Mouse (Mus musculus) forebrain, embryonic 14.5 days (tissue): ENCODE results near the gene Cox17. TPM values are rescaled to one million over a fixed set of nuclear protein-coding genes. Genes with fewer than 3 reads are reported as not detected.

Experiments used
- ATAC-seq: fragments of 200-750 bp; cut with Nextera tagmentation; 2 replicates; pipeline ENCODE4 v1.8.0; 2017; ENCODE audit warnings: mild to moderate bottlenecking, moderate library complexity
- DNase-seq: peaks from one replicate; pipeline ENCODE4 v3.0.0-alpha.2; 2015; ENCODE audit warnings: low spot score
- H3K27ac ChIP-seq: fragments of 300-500 bp; sonication (generic); 2 replicates; pipeline ENCODE4 v1.5.1; 2014; ENCODE audit warnings: low read depth, mild to moderate bottlenecking, control low read depth, low read length, moderate library complexity
- H3K27me3 ChIP-seq: fragments of 300-500 bp; sonication (generic); replicated peaks from 2 replicates; pipeline ENCODE4 v1.6.1; 2014; ENCODE audit warnings: low read length, control low read depth, mixed read lengths; ENCODE audit not compliant: control insufficient read depth, insufficient read depth
- H3K36me3 ChIP-seq: fragments of 300-500 bp; sonication (generic); 2 replicates; pipeline ENCODE4 v1.6.1; 2014; ENCODE audit warnings: low read length, control low read depth; ENCODE audit not compliant: control insufficient read depth, insufficient read depth
- H3K4me1 ChIP-seq: fragments of 300-500 bp; sonication (generic); 2 replicates; pipeline ENCODE4 v1.6.1; 2014; ENCODE audit warnings: antibody characterized with exemption, low read length, control low read depth; ENCODE audit not compliant: control insufficient read depth, insufficient read depth
- H3K4me2 ChIP-seq: fragments of 300-500 bp; sonication (generic); 2 replicates; pipeline ENCODE4 v1.6.1; 2014; ENCODE audit warnings: mild to moderate bottlenecking, control low read depth, low read length
- H3K4me3 ChIP-seq: fragments of 300-500 bp; sonication (generic); 2 replicates; pipeline ENCODE4 v1.5.1; 2014; ENCODE audit warnings: low read depth, low read length, control low read depth
- H3K9ac ChIP-seq: fragments of 300-500 bp; sonication (generic); 2 replicates; pipeline ENCODE4 v1.6.1; 2014; ENCODE audit warnings: mild to moderate bottlenecking, low read length, control low read depth, moderate library complexity
- H3K9me3 ChIP-seq: fragments of 300-500 bp; sonication (generic); replicated peaks from 2 replicates; pipeline ENCODE4 v1.6.1; 2016; ENCODE audit warnings: low read length, control low read depth, mixed read lengths; ENCODE audit not compliant: control insufficient read depth
- WGBS: fragments of 180-500 bp; shearing (Covaris S2); extraction: QIAGEN DNeasy Blood & Tissue Kit; methylation state at CpG from one replicate; pipeline ENCODE4 v1.1.7; 2014; 5-methylcytosine and 5-hydroxymethylcytosine counted together
- polyA plus RNA-seq: library from polyadenylated mRNA; unstranded; fragments of >200 nt; fragmentation: Nextera tagmentation; extraction: Ambion mirVana; gene quantifications from 2 replicates; pipeline ENCODE4 v1.2.1, GENCODE M21; 2014

The Cox17 gene
- 107 and 126 TPM in 2 replicates for polyA plus RNA-seq

GRCm38 (mm10) chr16:38346529-38347325 is at the start of gene Cox17, which contains the start of gene Gm21987:
Gene Cox17, plus strand, starts transcription at chr16:38346991.
Gene Gm21987, plus strand, starts transcription at chr16:38347040.
- peak; percentile 98 for DNase-seq
- H3K9me3 ChIP-seq: no peaks in the 10 kb centered on the region
- H3K4me3 ChIP-seq: peak within 1 kb of the TSS; percentile 88
- H3K4me1 ChIP-seq: peaks cover 6% of the 10 kb centered on the region; the same call in 1 of the 2 replicates
- peak; percentile 98 for ATAC-seq
- 3% methylated on average over 35 of the region's 35 CpGs for WGBS
- H3K9ac ChIP-seq: peak within 1 kb of the TSS; percentile 87
- no peaks in the 10 kb centered on the region for H3K27me3 ChIP-seq
- H3K27ac ChIP-seq: peak within 1 kb of the TSS; percentile 74; the same call in 1 of the 2 replicates
- H3K4me2 ChIP-seq: peak within 1 kb of the TSS; percentile 76
- peaks cover 27% of the 10 kb centered on the region for H3K36me3 ChIP-seq

GRCm38 (mm10) chr16:38298410-38298809 is 48.4 kb upstream of the Cox17 start:
- WGBS: 82% methylated on average over 6 of the region's 6 CpGs
- ATAC-seq (no peak), DNase-seq (no peak)
- no peaks in the 10 kb centered on the region for H3K36me3 ChIP-seq
- H3K9me3 ChIP-seq: no peaks in the 10 kb centered on the region
- no peak overlapping the region for H3K4me3 ChIP-seq
- H3K27me3 ChIP-seq: no peaks in the 10 kb centered on the region
- H3K9ac ChIP-seq: no peak overlapping the region
- H3K4me2 ChIP-seq: no peak overlapping the region
- H3K27ac ChIP-seq: no peak overlapping the region
- no peaks in the 10 kb centered on the region for H3K4me1 ChIP-seq

GRCm38 (mm10) chr16:38302367-38302766 is 44.4 kb upstream of the Cox17 start:
- DNase-seq (no peak), ATAC-seq (no peak)
- Histone ChIP-seq H3K9ac (no peak overlapping the region), H3K4me1 (no peaks in the 10 kb centered on the region), H3K9me3 (no peaks in the 10 kb centered on the region), H3K27me3 (no peaks in the 10 kb centered on the region), H3K4me2 (no peak overlapping the region), H3K4me3 (no peak overlapping the region), H3K36me3 (no peaks in the 10 kb centered on the region), H3K27ac (no peak overlapping the region)
- 85% methylated on average over 13 of the region's 13 CpGs for WGBS

- no peak overlapping the region for H3K27ac ChIP-seq
- ATAC-seq (no peak), DNase-seq (no peak)
- no peaks in the 10 kb centered on the region for H3K9me3 ChIP-seq
- no peaks in the 10 kb centered on the region for H3K4me1 ChIP-seq
- no peak overlapping the region for H3K4me3 ChIP-seq
- H3K27me3 ChIP-seq: no peaks in the 10 kb centered on the region
- no peak overlapping the region for H3K4me2 ChIP-seq
- no peak overlapping the region for H3K9ac ChIP-seq
- WGBS: 78% methylated on average over 17 of the region's 17 CpGs
- H3K36me3 ChIP-seq: no peaks in the 10 kb centered on the region
Measured at GRCm38 (mm10) chr16:38304460-38305194, 42.2 kb upstream of the Cox17 start.

- no peak for DNase-seq
- no peak overlapping the region for H3K27ac ChIP-seq
- H3K4me1 ChIP-seq: no peaks in the 10 kb centered on the region
- no peak overlapping the region for H3K4me3 ChIP-seq
- WGBS: 43% methylated on average over 18 of the region's 18 CpGs
- no peaks in the 10 kb centered on the region for H3K36me3 ChIP-seq
- no peaks in the 10 kb centered on the region for H3K27me3 ChIP-seq
- no peaks in the 10 kb centered on the region for H3K9me3 ChIP-seq
- H3K9ac ChIP-seq: no peak overlapping the region
- ATAC-seq: no peak
- H3K4me2 ChIP-seq: no peak overlapping the region
Measured at GRCm38 (mm10) chr16:38306571-38307220, 40.1 kb upstream of the Cox17 start.

GRCm38 (mm10) chr16:38307221-38307605 is 39.6 kb upstream of the Cox17 start:
- no peaks in the 10 kb centered on the region for H3K9me3 ChIP-seq
- H3K4me3 ChIP-seq: no peak overlapping the region
- 30% methylated on average over 5 of the region's 5 CpGs for WGBS
- no peaks in the 10 kb centered on the region for H3K36me3 ChIP-seq
- DNase-seq (no peak), ATAC-seq (no peak)
- H3K27ac ChIP-seq: no peak overlapping the region
- H3K4me1 ChIP-seq: no peaks in the 10 kb centered on the region
- H3K27me3 ChIP-seq: no peaks in the 10 kb centered on the region
- no peak overlapping the region for H3K9ac ChIP-seq
- H3K4me2 ChIP-seq: no peak overlapping the region

GRCm38 (mm10) chr16:38307651-38308050 is 39.1 kb upstream of the Cox17 start:
- ATAC-seq: no peak
- Histone ChIP-seq H3K27me3 (no peaks in the 10 kb centered on the region), H3K9ac (no peak overlapping the region), H3K27ac (no peak overlapping the region), H3K9me3 (no peaks in the 10 kb centered on the region), H3K4me3 (no peak overlapping the region), H3K4me1 (no peaks in the 10 kb centered on the region), H3K36me3 (no peaks in the 10 kb centered on the region), H3K4me2 (no peak overlapping the region)
- WGBS: 42% methylated on average over 7 of the region's 7 CpGs
- no peak for DNase-seq

GRCm38 (mm10) chr16:38308195-38308594 is 38.6 kb upstream of the Cox17 start:
- Histone ChIP-seq H3K9me3 (no peaks in the 10 kb centered on the region), H3K27me3 (no peaks in the 10 kb centered on the region), H3K9ac (no peak overlapping the region), H3K36me3 (no peaks in the 10 kb centered on the region), H3K27ac (no peak overlapping the region), H3K4me2 (no peak overlapping the region), H3K4me3 (no peak overlapping the region), H3K4me1 (no peaks in the 10 kb centered on the region)
- 67% methylated on average over 11 of the region's 11 CpGs for WGBS
- ATAC-seq (no peak), DNase-seq (no peak)
